In genomic region chr11:95310648-95311424, GRCm38 (mm10) we compare ENCODE assay signal across 10 mouse cellular contexts. TPM values are rescaled to one million over a fixed set of nuclear protein-coding genes. Genes with fewer than 3 reads are reported as not detected.
DNase-seq lines count a peak whose midpoint lies in the region; ATAC-seq and TF ChIP-seq lines count a peak whose summit lies in the region.
"Had no signal": no experiment of that assay in that cellular context is flagged by ENCODE, and none has a peak within 500 bp of the region (broad histone marks: within the 10 kb centered on the region; RNA-seq: fewer than 3 reads in every experiment).

No protein-coding gene starts in this region.

- WGBS in heart, embryonic 16.5 days, result 6% methylated on average over 17 of the region's 17 CpGs
- WGBS in midbrain, embryonic 15.5 days, result 4% methylated on average over 17 of the region's 17 CpGs

- H3K27ac ChIP-seq in bone marrow macrophage, adult 2 months (ENCODE audit: insufficient read depth, low read depth, low read length), result peak overlapping the region; percentile 76
- H3K27ac ChIP-seq in heart, embryonic 16.5 days (ENCODE audit: low read length), result peak overlapping the region; percentile 88
- H3K27ac ChIP-seq in midbrain, embryonic 15.5 days, result peak overlapping the region; percentile 79

- no peaks in the 10 kb centered on the region for H3K9me3 ChIP-seq in heart, embryonic 16.5 days (replicated peaks; ENCODE audit: control insufficient read depth, low read length)
- H3K9me3 ChIP-seq in midbrain, embryonic 15.5 days, result no peaks in the 10 kb centered on the region

- no peak for TF ChIP-seq CTCF in bone marrow macrophage, adult 2 months (IDR thresholded peaks at IDR 0.05; ENCODE audit: low read depth, low read length)

- no peak for ATAC-seq in heart, embryonic 16.5 days (replicated peaks; ENCODE audit: extremely low read depth, insufficient read depth, low FRiP score)
- ATAC-seq in midbrain, embryonic 15.5 days (replicated peaks), result 0 out of 2 replicates have a peak, but pooled peaks have one; percentile 0

- H3K4me3 ChIP-seq in bone marrow macrophage, adult 2 months (ENCODE audit: insufficient read depth, low read length), result peak overlapping the region; percentile 91
- H3K4me3 ChIP-seq in heart, embryonic 16.5 days (ENCODE audit: low read length), result peak overlapping the region; percentile 98
- H3K4me3 ChIP-seq in midbrain, embryonic 15.5 days, result peak overlapping the region; percentile 74

- H3K4me1 ChIP-seq in bone marrow macrophage, adult 2 months (ENCODE audit: control insufficient read depth, insufficient read depth, low read length), result peaks cover 8% of the 10 kb centered on the region
- peaks cover 22% of the 10 kb centered on the region for H3K4me1 ChIP-seq in heart, embryonic 16.5 days (ENCODE audit: control insufficient read depth, insufficient read depth, low read length)
- H3K4me1 ChIP-seq in midbrain, embryonic 15.5 days, result peaks cover 18% of the 10 kb centered on the region

- H3K9ac ChIP-seq in heart, embryonic 16.5 days (ENCODE audit: low read length), result peak overlapping the region; percentile 74
- H3K9ac ChIP-seq in midbrain, embryonic 15.5 days, result peak overlapping the region; percentile 60

- TF ChIP-seq POLR2A in bone marrow macrophage, adult 2 months (IDR thresholded peaks at IDR 0.05; ENCODE audit: borderline replicate concordance, low read depth, low read length), result no peak

- peak overlapping the region; percentile 75 for H3K4me2 ChIP-seq in heart, embryonic 16.5 days (ENCODE audit: low read depth, low read length)
- peak overlapping the region; percentile 74 for H3K4me2 ChIP-seq in midbrain, embryonic 15.5 days

- no peaks in the 10 kb centered on the region for H3K27me3 ChIP-seq in heart, embryonic 16.5 days (ENCODE audit: control insufficient read depth, insufficient read depth, low read length)
- no peaks in the 10 kb centered on the region for H3K27me3 ChIP-seq in midbrain, embryonic 15.5 days (replicated peaks)

- H3K36me3 ChIP-seq in heart, embryonic 16.5 days (ENCODE audit: control insufficient read depth, insufficient read depth), result peaks cover 2% of the 10 kb centered on the region
- H3K36me3 ChIP-seq in midbrain, embryonic 15.5 days (replicated peaks), result no peaks in the 10 kb centered on the region

- peak; percentile 36 for DNase-seq in layer of hippocampus, adult 11-12 months (ENCODE audit: low spot score)
- DNase-seq in layer of hippocampus, adult 8-10 months (ENCODE audit: low spot score in 2 of 2), result no peak
- peak; percentile 71 for DNase-seq in liver
- peak; percentile 30 for DNase-seq in urinary bladder, adult 2 months (ENCODE audit: low spot score)
- no peak for DNase-seq in cerebellum, adult 9-10 months

RNA-seq across cellular contexts. Expression of gene Kat7, which starts 0.8 kb away (rescaled TPM):
- 10 to 100 TPM; 73.3 to 86.4 (median 84.0) TPM for total RNA-seq in layer of hippocampus, adult 8-10 months (2022)
- polyA plus RNA-seq in bone marrow macrophage, adult 2 months (2012; ENCODE audit: insufficient read depth, insufficient read length, missing spikeins), result 41.2 and 41.7 TPM in 2 replicates
- polyA plus RNA-seq in heart, embryonic 16.5 days (2015; fragmentation: Nextera tagmentation; extraction: Ambion mirVana), result 49.8 and 51.1 TPM in 2 replicates
- polyA plus RNA-seq in midbrain, embryonic 15.5 days (2015; fragmentation: Nextera tagmentation; extraction: Ambion mirVana), result 62.8 and 69.6 TPM in 2 replicates
- polyA plus RNA-seq in urinary bladder, adult 2 months (2012; rRNA removed), result 36.3 and 38.0 TPM in 2 replicates

RNA-seq across cellular contexts. Expression of gene Fam117a, which starts 26.0 kb away (rescaled TPM):
- 10 to 100 TPM in 1 of 4 experiments, 1 to 10 TPM in 3; 6.0 to 13.3 (median 7.4) TPM for total RNA-seq in layer of hippocampus, adult 8-10 months (2022)
- polyA plus RNA-seq in bone marrow macrophage, adult 2 months (2012; ENCODE audit: insufficient read depth, insufficient read length, missing spikeins), result 3.3 and 3.4 TPM in 2 replicates
- polyA plus RNA-seq in heart, embryonic 16.5 days (2015; fragmentation: Nextera tagmentation; extraction: Ambion mirVana), result 5.0 and 6.3 TPM in 2 replicates
- polyA plus RNA-seq in midbrain, embryonic 15.5 days (2015; fragmentation: Nextera tagmentation; extraction: Ambion mirVana), result 2.2 and 2.3 TPM in 2 replicates
- polyA plus RNA-seq in urinary bladder, adult 2 months (2012; rRNA removed), result 20.8 and 23.0 TPM in 2 replicates

RNA-seq across cellular contexts. Expression of gene Tac4, which starts 49.5 kb away (rescaled TPM):
- not detected for total RNA-seq in layer of hippocampus, adult 8-10 months (2022)
- not detected in 2 replicates for polyA plus RNA-seq in bone marrow macrophage, adult 2 months (2012; ENCODE audit: insufficient read depth, insufficient read length, missing spikeins)
- 0.11 TPM in 1 of 2 replicates, not detected in the other for polyA plus RNA-seq in heart, embryonic 16.5 days (2015; fragmentation: Nextera tagmentation; extraction: Ambion mirVana)
- polyA plus RNA-seq in midbrain, embryonic 15.5 days (2015; fragmentation: Nextera tagmentation; extraction: Ambion mirVana), result not detected in 2 replicates
- 0.06 TPM in 1 of 2 replicates, not detected in the other for polyA plus RNA-seq in urinary bladder, adult 2 months (2012; rRNA removed)
- total RNA-seq: left cerebral cortex, postnatal 14 days had no signal
- polyA plus RNA-seq: brain, embryonic 14.5 days had no signal

Comparison
In these comparisons a context has a peak if more than half of its experiments do, and no peak if none do; other contexts are left out.
1. DNase-seq: peak in layer of hippocampus, adult 11-12 months (single experiment), liver (single experiment) and urinary bladder, adult 2 months (single experiment); none in layer of hippocampus, adult 8-10 months (0 of 2) and cerebellum, adult 9-10 months (single experiment).
2. Peak in every context shown above with its lines, with median percentiles within 50 percentile points of each other: H3K27ac ChIP-seq and H3K4me3 ChIP-seq.